Mouse (Mus musculus): ENCODE data around the gene Actb. TPM values are rescaled to one million over a fixed set of nuclear protein-coding genes. Genes with fewer than 3 reads are reported as not detected.

Actb gene
- 5,288 and 5,744 TPM in 2 replicates for total RNA-seq (2014; rRNA removed)
- 19,349 and 21,354 TPM in 2 replicates for polyA plus RNA-seq (2015; fragmentation: Nextera tagmentation; extraction: Ambion mirVana)

- peak; percentile 99 for DNase-seq
- peak; percentile 82 for ATAC-seq
- 2% methylated on average over 41 of the region's 41 CpGs for WGBS
- Histone ChIP-seq H3K4me2 (ENCODE audit: low read depth) (peak within 1 kb of the TSS; percentile 71), H3K4me1 (ENCODE audit: insufficient read depth) (peaks cover 17% of the 10 kb centered on the region), H3K27ac (ENCODE audit: low read depth, low read length) (peak within 1 kb of the TSS; percentile 100), H3K36me3 (ENCODE audit: insufficient read depth) (peaks cover 37% of the 10 kb centered on the region), H3K27me3 (ENCODE audit: insufficient read depth, low read length) (no peaks in the 10 kb centered on the region), H3K4me3 (ENCODE audit: low read depth, low read length) (peak within 1 kb of the TSS; percentile 76), H3K9ac (peak within 1 kb of the TSS; percentile 99), H3K9me3 (ENCODE audit: low read length) (no peaks in the 10 kb centered on the region)
- TF ChIP-seq CTCF (IDR thresholded peaks at IDR 0.05; ENCODE audit: low read depth), result peak; percentile 43; the same call in 1 of the 2 replicates
These were observed at the start of gene Actb for GRCm38 (mm10) chr5:142906532-142907047. Gene Actb, minus strand, starts transcription at chr5:142906754.

DNA sequence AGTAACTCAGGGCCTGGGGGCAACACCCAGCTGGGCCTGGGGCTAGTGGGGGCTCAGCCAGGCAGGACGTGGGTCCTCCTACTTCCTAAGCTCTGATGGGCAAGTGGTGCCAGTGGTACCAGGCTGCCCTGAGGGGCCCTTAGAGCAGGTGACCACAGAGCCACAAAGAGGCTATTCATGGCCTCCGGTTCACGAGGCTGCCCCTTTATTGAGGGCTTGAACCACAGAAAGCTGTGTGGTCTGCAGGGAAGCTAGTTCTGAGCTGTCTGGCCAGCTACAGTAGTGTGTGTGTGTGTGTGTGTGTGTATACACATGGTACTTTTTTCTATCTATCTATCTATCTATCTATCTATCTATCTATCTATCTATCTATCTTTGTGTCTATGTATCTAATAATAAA lies 47.1 kb upstream of the Actb start:
- no peaks in the 10 kb centered on the region for H3K9me3 ChIP-seq (ENCODE audit: low read length)
- H3K4me3 ChIP-seq (ENCODE audit: low read depth, low read length), result no peak overlapping the region
- H3K9ac ChIP-seq, result no peak overlapping the region
- no peak overlapping the region for H3K4me2 ChIP-seq (ENCODE audit: low read depth)
- no peak for ATAC-seq
- 39% methylated on average over 3 of the region's 3 CpGs for WGBS
- no peaks in the 10 kb centered on the region for H3K27me3 ChIP-seq (ENCODE audit: insufficient read depth, low read length)
- DNase-seq, result no peak
- no peaks in the 10 kb centered on the region for H3K4me1 ChIP-seq (ENCODE audit: insufficient read depth)
- no peaks in the 10 kb centered on the region for H3K36me3 ChIP-seq (ENCODE audit: insufficient read depth)
- TF ChIP-seq CTCF (IDR thresholded peaks at IDR 0.05; ENCODE audit: low read depth), result no peak
- no peak overlapping the region for H3K27ac ChIP-seq (ENCODE audit: low read depth, low read length)

- DNase-seq (no peak), ATAC-seq (no peak)
- H3K27me3 ChIP-seq (ENCODE audit: insufficient read depth, low read length), result no peaks in the 10 kb centered on the region
- H3K27ac ChIP-seq (ENCODE audit: low read depth, low read length), result no peak overlapping the region
- H3K9me3 ChIP-seq (ENCODE audit: low read length), result no peaks in the 10 kb centered on the region
- H3K36me3 ChIP-seq (ENCODE audit: insufficient read depth), result no peaks in the 10 kb centered on the region
- H3K4me3 ChIP-seq (ENCODE audit: low read depth, low read length), result no peak overlapping the region
- no peak overlapping the region for H3K9ac ChIP-seq
- no peak for TF ChIP-seq CTCF (IDR thresholded peaks at IDR 0.05; ENCODE audit: low read depth)
- no peak overlapping the region for H3K4me2 ChIP-seq (ENCODE audit: low read depth)
- 47% methylated on average over 6 of the region's 6 CpGs for WGBS
- H3K4me1 ChIP-seq (ENCODE audit: insufficient read depth), result no peaks in the 10 kb centered on the region
These were observed 43.9 kb upstream of the Actb start for GRCm38 (mm10) chr5:142950405-142950804.

DNA sequence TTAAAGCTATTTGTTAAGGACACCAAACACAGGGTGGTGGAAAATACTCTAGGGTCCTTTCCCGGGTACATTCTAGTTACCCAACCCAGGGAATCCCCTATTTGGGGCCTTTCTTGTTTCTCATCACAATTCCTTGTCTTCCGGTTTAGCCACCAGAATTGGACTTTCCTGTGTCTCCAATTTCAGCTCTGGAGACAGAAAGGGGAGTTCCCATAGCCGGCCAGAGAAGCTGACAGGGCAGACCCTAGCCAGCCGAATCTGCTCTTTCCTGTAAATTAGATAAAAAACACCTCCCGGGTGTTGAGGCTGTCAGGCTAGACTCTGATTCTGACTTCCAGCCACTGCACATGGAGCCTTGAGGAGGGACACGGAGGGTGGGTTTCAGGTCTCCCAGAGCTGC lies 43.0 kb upstream of the Actb start:
- no peak for TF ChIP-seq CTCF (IDR thresholded peaks at IDR 0.05; ENCODE audit: low read depth)
- DNase-seq, result no peak
- no peaks in the 10 kb centered on the region for H3K36me3 ChIP-seq (ENCODE audit: insufficient read depth)
- WGBS, result 62% methylated on average over 6 of the region's 6 CpGs
- no peaks in the 10 kb centered on the region for H3K9me3 ChIP-seq (ENCODE audit: low read length)
- H3K27ac ChIP-seq (ENCODE audit: low read depth, low read length), result no peak overlapping the region
- H3K27me3 ChIP-seq (ENCODE audit: insufficient read depth, low read length), result no peaks in the 10 kb centered on the region
- no peaks in the 10 kb centered on the region for H3K4me1 ChIP-seq (ENCODE audit: insufficient read depth)
- no peak overlapping the region for H3K4me3 ChIP-seq (ENCODE audit: low read depth, low read length)
- ATAC-seq, result no peak
- H3K9ac ChIP-seq, result no peak overlapping the region
- H3K4me2 ChIP-seq (ENCODE audit: low read depth), result no peak overlapping the region

DNA sequence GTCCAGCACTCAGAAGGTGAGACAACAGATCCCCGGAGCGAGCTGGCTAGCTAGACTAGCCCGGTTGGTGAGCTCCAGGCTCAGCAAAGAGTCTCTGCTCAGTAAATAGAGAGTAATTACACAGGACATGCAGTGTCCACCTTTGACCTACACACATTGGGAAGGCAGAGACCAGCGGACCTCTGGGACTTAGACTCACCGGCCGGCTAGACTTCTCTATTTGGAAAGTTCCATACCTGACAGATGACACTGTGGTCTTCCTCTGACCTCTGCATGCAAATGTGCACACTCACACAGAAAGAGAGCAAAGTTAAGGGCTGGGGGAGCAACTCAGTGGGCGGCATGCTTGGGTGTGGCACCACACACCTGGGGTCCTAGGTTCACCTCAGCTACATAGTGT lies 40.9 kb upstream of the Actb start:
- DNase-seq (no peak), ATAC-seq (no peak)
- H3K27ac ChIP-seq (ENCODE audit: low read depth, low read length), result no peak overlapping the region
- 81% methylated on average over 7 of the region's 7 CpGs for WGBS
- no peak for TF ChIP-seq CTCF (IDR thresholded peaks at IDR 0.05; ENCODE audit: low read depth)
- H3K36me3 ChIP-seq (ENCODE audit: insufficient read depth), result no peaks in the 10 kb centered on the region
- H3K4me1 ChIP-seq (ENCODE audit: insufficient read depth), result no peaks in the 10 kb centered on the region
- H3K9ac ChIP-seq, result no peak overlapping the region
- no peaks in the 10 kb centered on the region for H3K9me3 ChIP-seq (ENCODE audit: low read length)
- H3K4me2 ChIP-seq (ENCODE audit: low read depth), result no peak overlapping the region
- no peaks in the 10 kb centered on the region for H3K27me3 ChIP-seq (ENCODE audit: insufficient read depth, low read length)
- no peak overlapping the region for H3K4me3 ChIP-seq (ENCODE audit: low read depth, low read length)

GRCm38 (mm10) chr5:142944979-142945682 lies 38.6 kb upstream of the Actb start:
- no peaks in the 10 kb centered on the region for H3K9me3 ChIP-seq (ENCODE audit: low read length)
- DNase-seq, result no peak
- no peaks in the 10 kb centered on the region for H3K36me3 ChIP-seq (ENCODE audit: insufficient read depth)
- H3K4me1 ChIP-seq (ENCODE audit: insufficient read depth), result no peaks in the 10 kb centered on the region
- no peak overlapping the region for H3K27ac ChIP-seq (ENCODE audit: low read depth, low read length)
- no peak overlapping the region for H3K9ac ChIP-seq
- H3K27me3 ChIP-seq (ENCODE audit: insufficient read depth, low read length), result no peaks in the 10 kb centered on the region
- ATAC-seq, result no peak
- 74% methylated on average over 8 of the region's 8 CpGs for WGBS
- H3K4me2 ChIP-seq (ENCODE audit: low read depth), result no peak overlapping the region
- TF ChIP-seq CTCF (IDR thresholded peaks at IDR 0.05; ENCODE audit: low read depth), result no peak
- H3K4me3 ChIP-seq (ENCODE audit: low read depth, low read length), result no peak overlapping the region

DNA sequence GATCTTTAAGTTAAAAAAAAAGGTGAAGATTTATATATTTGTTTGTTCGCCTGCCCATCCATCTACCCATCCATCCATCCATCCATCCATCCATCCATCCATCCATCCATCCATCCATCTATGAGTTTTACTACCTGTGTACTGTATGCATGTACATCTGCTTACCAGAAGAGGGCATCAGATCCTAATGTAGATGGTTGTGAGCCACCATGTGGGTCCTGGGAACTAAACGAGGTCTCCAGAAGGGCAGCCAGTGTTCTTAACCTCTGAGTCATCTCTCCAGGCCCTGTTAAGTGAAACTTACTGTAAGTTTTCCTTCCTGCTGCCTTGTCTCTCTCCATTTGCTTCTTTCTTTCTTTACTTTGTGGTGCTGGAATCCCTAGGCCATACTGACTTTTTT lies 33.8 kb upstream of the Actb start:
- ATAC-seq (no peak), DNase-seq (no peak)
- H3K4me2 ChIP-seq (ENCODE audit: low read depth), result no peak overlapping the region
- 66% methylated on average over 2 of the region's 2 CpGs for WGBS
- H3K9me3 ChIP-seq (ENCODE audit: low read length), result no peaks in the 10 kb centered on the region
- H3K36me3 ChIP-seq (ENCODE audit: insufficient read depth), result no peaks in the 10 kb centered on the region
- no peak overlapping the region for H3K27ac ChIP-seq (ENCODE audit: low read depth, low read length)
- no peaks in the 10 kb centered on the region for H3K27me3 ChIP-seq (ENCODE audit: insufficient read depth, low read length)
- TF ChIP-seq CTCF (IDR thresholded peaks at IDR 0.05; ENCODE audit: low read depth), result peak; percentile 39
- H3K4me3 ChIP-seq (ENCODE audit: low read depth, low read length), result no peak overlapping the region
- H3K4me1 ChIP-seq (ENCODE audit: insufficient read depth), result no peaks in the 10 kb centered on the region
- no peak overlapping the region for H3K9ac ChIP-seq

Measured in forebrain, postnatal 0 days (tissue).